Mouse (Mus musculus) midbrain, embryonic 10.5 days (tissue): Measurements from ENCODE around the gene Ap2b1. TPM values are rescaled to one million over a fixed set of nuclear protein-coding genes. Genes with fewer than 3 reads are reported as not detected.

Experiments used
- DNase-seq: peaks from one replicate; pipeline ENCODE4 v3.0.0-alpha.2; 2017; ENCODE audit warnings: low spot score
- H3K27ac ChIP-seq: fragments of 300-500 bp; sonication (generic); replicated peaks from 2 replicates; pipeline ENCODE4 v1.5.1; 2016; ENCODE audit warnings: mild to moderate bottlenecking
- H3K27me3 ChIP-seq: fragments of 300-500 bp; sonication (generic); 2 replicates; pipeline ENCODE4 v1.6.1; 2016; ENCODE audit warnings: low read depth, mild to moderate bottlenecking; ENCODE audit not compliant: poor library complexity, severe bottlenecking
- H3K36me3 ChIP-seq: fragments of 300-500 bp; sonication (generic); 2 replicates; pipeline ENCODE4 v1.6.1; 2016; ENCODE audit warnings: mild to moderate bottlenecking, moderate library complexity
- H3K4me1 ChIP-seq: fragments of 300-500 bp; sonication (generic); 2 replicates; pipeline ENCODE4 v1.6.1; 2016
- H3K4me3 ChIP-seq: fragments of 300-500 bp; sonication (generic); 2 replicates; pipeline ENCODE4 v1.5.1; 2016; ENCODE audit warnings: mild to moderate bottlenecking, moderate library complexity
- H3K9me3 ChIP-seq: fragments of 300-500 bp; sonication (generic); replicated peaks from 2 replicates; pipeline ENCODE4 v1.6.1; 2016; ENCODE audit warnings: mild to moderate bottlenecking
- WGBS: fragments of 180-500 bp; shearing (Covaris S2); methylation state at CpG from one replicate; pipeline ENCODE4 v1.1.7; 2016; 5-methylcytosine and 5-hydroxymethylcytosine counted together
- polyA plus RNA-seq: library from polyadenylated mRNA; unstranded; fragments of >200 nt; fragmentation: Nextera tagmentation; extraction: Ambion mirVana; gene quantifications from 2 replicates; pipeline ENCODE4 v1.2.1, GENCODE M21; 2016

Ap2b1 gene
- polyA plus RNA-seq, 1 experiment from 2014 or later = 73.5 TPM

DNA sequence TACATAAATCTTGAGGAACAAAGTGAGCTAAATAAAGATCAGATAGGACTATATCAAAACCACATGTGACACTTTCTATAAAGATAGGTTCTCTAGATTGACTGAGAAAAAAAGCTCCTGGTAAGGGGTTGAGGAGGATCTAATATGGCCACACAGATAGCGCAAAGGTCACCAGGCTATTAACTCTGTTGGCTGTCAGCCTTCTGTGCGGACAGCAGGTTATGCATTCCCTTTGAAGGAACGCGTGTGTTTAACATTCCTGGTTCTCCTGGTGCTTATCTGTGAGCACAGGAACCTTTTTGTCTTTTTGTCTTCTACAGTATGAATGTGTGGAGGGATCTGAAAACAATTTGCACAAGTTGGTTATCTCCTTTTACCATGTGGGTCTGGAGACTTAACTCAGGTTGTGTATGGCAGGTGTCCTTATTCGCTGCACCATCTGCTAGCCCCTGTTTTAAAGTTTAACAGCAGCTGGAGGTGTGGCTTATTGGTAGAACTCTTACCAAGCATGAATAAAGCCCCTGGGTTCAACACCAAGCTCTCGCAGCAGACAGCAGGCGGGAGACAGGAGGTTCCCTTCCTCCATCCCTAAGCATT lies 81.0 kb downstream of the Ap2b1 start:
- no peak for DNase-seq
- Histone ChIP-seq H3K27me3 (no peaks in the 10 kb centered on the region), H3K36me3 (peaks cover 49% of the 10 kb centered on the region), H3K4me3 (no peak overlapping the region), H3K4me1 (0 out of 2 replicates have a peak, but pooled peaks cover 3% of the 10 kb centered on the region), H3K27ac (no peak overlapping the region), H3K9me3 (no peaks in the 10 kb centered on the region)
- 87% methylated on average over 7 of the region's 7 CpGs for WGBS

DNA sequence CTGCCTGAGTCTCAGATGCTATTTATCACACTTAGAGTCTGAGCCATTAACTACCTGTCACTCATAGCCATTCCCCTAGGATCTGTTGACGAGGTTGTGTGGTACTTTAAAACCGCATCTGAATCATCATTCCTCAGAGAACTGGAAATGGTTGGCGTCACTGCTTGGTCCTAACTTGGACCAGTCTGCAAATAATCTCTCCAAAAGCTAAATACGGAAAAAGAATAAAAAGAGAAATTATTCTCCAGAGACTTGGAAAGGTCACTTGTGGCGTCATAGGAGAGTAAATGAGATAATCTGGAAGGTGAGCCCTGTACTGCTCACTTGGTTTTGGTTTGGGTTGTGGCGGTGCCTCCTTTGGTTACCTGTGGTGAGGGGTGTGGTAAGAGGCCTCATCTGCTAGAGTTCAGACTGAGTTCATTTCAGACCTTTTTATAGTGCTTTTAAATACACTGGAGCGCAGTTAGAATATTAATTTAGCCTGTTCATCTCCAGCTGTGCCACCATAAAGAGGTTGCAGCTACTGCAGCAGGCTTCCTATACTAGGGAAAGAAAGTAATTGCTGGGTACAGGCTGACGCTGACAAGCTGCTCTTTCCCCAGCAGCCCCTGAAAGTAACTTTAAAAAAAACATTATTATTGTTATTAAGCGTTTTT lies 84.2 kb downstream of the Ap2b1 start:
- H3K4me1 ChIP-seq = 0 out of 2 replicates have a peak, but pooled peaks cover 3% of the 10 kb centered on the region
- no peak overlapping the region for H3K27ac ChIP-seq
- no peak overlapping the region for H3K4me3 ChIP-seq
- H3K27me3 ChIP-seq = no peaks in the 10 kb centered on the region
- DNase-seq = no peak
- no peaks in the 10 kb centered on the region for H3K9me3 ChIP-seq
- peaks cover 21% of the 10 kb centered on the region for H3K36me3 ChIP-seq
- WGBS = 86% methylated on average over 9 of the region's 9 CpGs

- no peaks in the 10 kb centered on the region for H3K9me3 ChIP-seq
- 90% methylated on average over 1 of the region's 1 CpGs for WGBS
- no peak overlapping the region for H3K27ac ChIP-seq
- no peak for DNase-seq
- 0 out of 2 replicates have a peak, but pooled peaks cover 3% of the 10 kb centered on the region for H3K4me1 ChIP-seq
- H3K36me3 ChIP-seq = peaks cover 21% of the 10 kb centered on the region
- no peaks in the 10 kb centered on the region for H3K27me3 ChIP-seq
- no peak overlapping the region for H3K4me3 ChIP-seq
These were observed 84.7 kb downstream of the Ap2b1 start for GRCm38 (mm10) chr11:83383532-83383887.

GRCm38 (mm10) chr11:83393062-83393461 lies 94.2 kb downstream of the Ap2b1 start:
- DNase-seq = no peak
- Histone ChIP-seq H3K9me3 (no peaks in the 10 kb centered on the region), H3K36me3 (peaks cover 79% of the 10 kb centered on the region), H3K27ac (no peak overlapping the region), H3K27me3 (no peaks in the 10 kb centered on the region), H3K4me1 (peaks cover 12% of the 10 kb centered on the region), H3K4me3 (no peak overlapping the region)
- WGBS = 89% methylated on average over 4 of the region's 4 CpGs

DNA sequence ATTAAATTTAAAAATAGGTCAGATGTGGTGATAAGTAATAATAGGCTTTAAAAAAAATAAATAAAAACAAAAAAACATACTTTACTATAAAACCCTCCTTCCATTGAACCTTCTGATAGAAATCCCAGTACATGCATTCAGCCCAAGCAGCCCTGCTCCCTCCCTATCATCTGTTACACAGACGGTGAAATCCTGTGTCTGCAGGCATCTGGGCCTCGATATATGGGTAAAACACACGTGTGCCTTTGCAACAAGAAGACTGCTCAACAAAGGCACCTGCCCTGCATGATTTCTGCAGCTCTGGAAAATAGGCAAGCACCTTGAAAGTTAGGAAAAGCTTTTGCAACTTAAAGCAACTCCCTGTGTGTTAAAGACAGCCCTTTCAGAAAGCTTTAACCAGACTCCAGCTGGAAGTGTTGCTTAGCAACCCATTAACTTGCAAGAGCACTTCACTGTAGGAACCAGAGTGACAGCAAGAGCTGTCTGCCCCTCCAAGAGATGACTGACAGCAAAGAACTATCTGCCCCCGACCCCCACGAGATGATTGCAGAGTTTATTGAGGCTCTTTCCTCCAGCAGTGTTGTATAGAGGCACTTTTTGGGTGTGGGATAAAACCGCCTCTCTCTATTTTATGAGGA lies 96.1 kb downstream of the Ap2b1 start:
- DNase-seq = no peak
- Histone ChIP-seq H3K4me3 (no peak overlapping the region), H3K4me1 (peaks cover 12% of the 10 kb centered on the region), H3K9me3 (no peaks in the 10 kb centered on the region), H3K27ac (no peak overlapping the region), H3K36me3 (peaks cover 80% of the 10 kb centered on the region), H3K27me3 (no peaks in the 10 kb centered on the region)
- 33% methylated on average over 6 of the region's 6 CpGs for WGBS

DNA sequence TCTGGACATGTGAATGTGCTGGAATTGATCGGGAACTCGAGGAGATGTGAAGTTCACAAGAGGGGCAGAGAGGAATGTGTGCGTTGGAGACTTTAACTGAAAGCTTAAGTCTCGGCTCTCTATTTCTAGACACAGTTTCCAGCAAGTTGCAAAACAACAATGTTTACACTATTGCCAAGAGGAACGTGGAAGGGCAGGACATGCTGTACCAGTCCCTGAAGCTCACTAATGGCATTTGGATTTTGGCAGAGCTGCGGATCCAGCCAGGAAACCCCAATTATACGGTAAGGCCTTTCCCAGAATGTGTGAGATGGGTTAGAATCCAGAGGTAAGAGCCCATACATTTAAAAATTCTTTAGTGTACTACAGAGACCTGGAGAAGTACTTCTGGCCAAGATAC lies 98.8 kb downstream of the Ap2b1 start:
- 90% methylated on average over 7 of the region's 7 CpGs for WGBS
- H3K4me1 ChIP-seq = peaks cover 12% of the 10 kb centered on the region
- no peaks in the 10 kb centered on the region for H3K27me3 ChIP-seq
- H3K4me3 ChIP-seq = no peak overlapping the region
- H3K9me3 ChIP-seq = no peaks in the 10 kb centered on the region
- no peak overlapping the region for H3K27ac ChIP-seq
- DNase-seq = no peak
- H3K36me3 ChIP-seq = peaks cover 72% of the 10 kb centered on the region

GRCm38 (mm10) chr11:83398724-83399123 lies 99.9 kb downstream of the Ap2b1 start:
- DNase-seq = no peak
- no peaks in the 10 kb centered on the region for H3K27me3 ChIP-seq
- H3K4me1 ChIP-seq = peaks cover 12% of the 10 kb centered on the region
- H3K36me3 ChIP-seq = peaks cover 72% of the 10 kb centered on the region
- no peak overlapping the region for H3K27ac ChIP-seq
- H3K9me3 ChIP-seq = no peaks in the 10 kb centered on the region
- 87% methylated on average over 5 of the region's 5 CpGs for WGBS
- H3K4me3 ChIP-seq = no peak overlapping the region

GRCm38 (mm10) chr11:83403787-83404186 lies 105.0 kb downstream of the Ap2b1 start:
- Histone ChIP-seq H3K36me3 (peaks cover 48% of the 10 kb centered on the region), H3K4me3 (no peak overlapping the region), H3K27me3 (peaks cover 11% of the 10 kb centered on the region), H3K4me1 (peaks cover 10% of the 10 kb centered on the region; the same call in 1 of the 2 replicates), H3K27ac (no peak overlapping the region), H3K9me3 (no peaks in the 10 kb centered on the region)
- no peak for DNase-seq
- 84% methylated on average over 7 of the region's 7 CpGs for WGBS

GRCm38 (mm10) chr11:83406391-83406790 lies 107.6 kb downstream of the Ap2b1 start:
- Histone ChIP-seq H3K27ac (no peak overlapping the region), H3K27me3 (peaks cover 25% of the 10 kb centered on the region), H3K9me3 (no peaks in the 10 kb centered on the region), H3K36me3 (peaks cover 31% of the 10 kb centered on the region), H3K4me3 (no peak overlapping the region), H3K4me1 (peaks cover 29% of the 10 kb centered on the region)
- no peak for DNase-seq
- 73% methylated on average over 3 of the region's 3 CpGs for WGBS

DNA sequence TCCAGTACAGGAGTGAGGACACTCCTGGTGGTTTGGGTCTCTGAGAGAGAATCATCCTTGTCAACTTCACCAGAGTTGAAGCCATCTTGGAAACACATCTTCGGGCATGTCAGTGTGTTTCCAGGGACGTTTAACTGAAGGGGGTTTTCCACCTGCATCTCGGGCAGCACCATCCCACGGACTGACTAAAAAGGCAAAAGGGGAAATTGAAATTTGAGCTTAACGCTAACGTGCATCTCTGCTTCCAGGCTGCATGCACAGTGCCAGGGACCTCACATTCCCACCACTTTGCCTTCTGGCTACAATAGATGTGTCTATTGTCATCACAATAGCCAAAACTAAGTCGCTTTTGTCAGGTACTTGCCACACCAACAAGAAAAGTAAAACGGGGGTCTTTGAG lies 109.4 kb downstream of the Ap2b1 start:
- WGBS = 51% methylated on average over 8 of the region's 8 CpGs
- DNase-seq = no peak

GRCm38 (mm10) chr11:83409087-83409754 lies 110.4 kb downstream of the Ap2b1 start, which contains the start of gene Rasl10b:
TSS of gene Rasl10b (plus strand) at chr11:83409137.
- Histone ChIP-seq H3K9me3 (no peaks in the 10 kb centered on the region), H3K27ac (peak within 1 kb of the TSS; percentile 91), H3K4me1 (peaks cover 29% of the 10 kb centered on the region), H3K36me3 (peaks cover 5% of the 10 kb centered on the region), H3K4me3 (peak within 1 kb of the TSS; percentile 91), H3K27me3 (peaks cover 39% of the 10 kb centered on the region)
- peak; percentile 55 for DNase-seq
- 2% methylated on average over 41 of the region's 44 CpGs for WGBS

More for the DNA sequence above, 109.4 kb downstream of the Ap2b1 start:
- peaks cover 15% of the 10 kb centered on the region for H3K36me3 ChIP-seq
- peaks cover 37% of the 10 kb centered on the region for H3K27me3 ChIP-seq
- no peak overlapping the region for H3K4me3 ChIP-seq
- peaks cover 29% of the 10 kb centered on the region for H3K4me1 ChIP-seq
- H3K27ac ChIP-seq = no peak overlapping the region
- no peaks in the 10 kb centered on the region for H3K9me3 ChIP-seq

GRCm38 (mm10) chr11:83409792-83410291 lies 111.0 kb downstream of the Ap2b1 start:
- H3K27me3 ChIP-seq = peaks cover 39% of the 10 kb centered on the region
- WGBS = under 1% methylated on average over 37 of the region's 40 CpGs

More at GRCm38 (mm10) chr11:83409792-83410291, 111.0 kb downstream of the Ap2b1 start:
- peak overlapping the region; percentile 91 for H3K27ac ChIP-seq
- H3K4me1 ChIP-seq = peaks cover 29% of the 10 kb centered on the region
- H3K36me3 ChIP-seq = no peaks in the 10 kb centered on the region
- H3K9me3 ChIP-seq = no peaks in the 10 kb centered on the region
- peak; percentile 47 for DNase-seq
- H3K4me3 ChIP-seq = peak overlapping the region; percentile 91
